ENCODE assay signal across 8 mouse cellular contexts in the genomic region with DNA sequence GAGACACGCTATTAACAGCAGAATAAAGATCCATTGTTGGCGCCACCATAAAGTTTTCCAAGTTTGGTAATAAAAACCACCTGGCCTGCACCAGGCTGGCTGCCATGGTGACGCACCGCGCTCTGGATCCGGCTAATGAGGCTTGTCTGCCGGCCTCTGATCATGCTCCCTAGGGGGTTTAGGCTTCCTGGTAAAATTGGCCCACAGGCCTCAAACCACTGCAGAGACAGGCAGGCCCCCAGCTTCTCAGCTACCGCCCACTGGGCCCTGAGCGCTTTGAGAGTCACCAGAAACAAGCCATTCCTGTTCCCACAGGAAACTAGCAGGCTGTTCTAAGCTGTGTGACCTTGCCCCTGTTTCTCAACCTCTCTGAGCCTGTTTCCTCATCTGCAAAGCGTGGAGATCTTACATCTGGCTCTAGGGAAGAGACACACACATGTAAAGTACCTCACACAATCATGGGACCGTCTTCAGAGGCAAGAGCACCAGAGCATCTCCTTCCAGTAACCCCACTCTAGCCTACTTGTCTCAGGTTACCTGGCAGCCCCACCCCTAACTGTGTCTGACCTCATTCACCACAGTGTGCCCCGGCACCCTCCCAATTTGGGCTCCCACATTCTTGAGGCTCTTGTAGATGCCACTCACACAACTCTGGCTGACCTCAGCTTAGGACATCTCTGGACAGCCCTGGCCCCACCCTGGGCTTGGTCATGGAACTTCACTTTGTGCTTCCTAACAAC.
DNase-seq lines count a peak whose midpoint lies in the region; ATAC-seq lines count a peak whose summit lies in the region.

No protein-coding gene starts in this region.

- peak; percentile 69 to 88 for DNase-seq in heart, adult 18-20 months
- DNase-seq in R1 (ENCODE audit: low read depth, low spot score): peak; percentile 68
- peak; percentile 65 for DNase-seq in gastrocnemius, postnatal 25 days
- peak; percentile 29 to 52 for DNase-seq in kidney, postnatal 25 days
- peak; percentile 10 for DNase-seq in yolk sac, embryonic 10.5 days (ENCODE audit: low spot score)
- no peak for DNase-seq in thymus, postnatal 36 days
- no peak for DNase-seq in ovary, postnatal 10 days (ENCODE audit: low spot score)

- H3K9ac ChIP-seq in heart, embryonic 11.5 days (ENCODE audit: low read depth, low read length): no peak overlapping the region

- H3K36me3 ChIP-seq in heart, embryonic 11.5 days (ENCODE audit: control insufficient read depth, insufficient read depth, low read length): no peaks in the 10 kb centered on the region

- no peak for ATAC-seq in heart, embryonic 11.5 days (replicated peaks; ENCODE audit: insufficient number of reproducible peaks, low FRiP score, low TSS enrichment)

- H3K4me3 ChIP-seq in heart, embryonic 11.5 days (ENCODE audit: low read depth, low read length): no peak overlapping the region

- WGBS in heart, embryonic 11.5 days (ENCODE audit: insufficient replicate concordance): 39% methylated on average over 12 of the region's 12 CpGs

- H3K27me3 ChIP-seq in heart, embryonic 11.5 days (ENCODE audit: control insufficient read depth, insufficient read depth, low read length): peaks cover 4% of the 10 kb centered on the region

- H3K4me2 ChIP-seq in heart, embryonic 11.5 days: no peak overlapping the region

- no peaks in the 10 kb centered on the region for H3K9me3 ChIP-seq in heart, embryonic 11.5 days (replicated peaks; ENCODE audit: control insufficient read depth, low read length)

- H3K4me1 ChIP-seq in heart, embryonic 11.5 days (ENCODE audit: control insufficient read depth, insufficient read depth, low read length): no peaks in the 10 kb centered on the region

- H3K27ac ChIP-seq in heart, embryonic 11.5 days (ENCODE audit: low read depth, low read length): no peak overlapping the region

Comparison
In these comparisons a context has a peak if more than half of its experiments do, and no peak if none do; other contexts are left out.
1. DNase-seq: peak in heart, adult 18-20 months (2 of 2), R1 (single experiment), gastrocnemius, postnatal 25 days (single experiment), kidney, postnatal 25 days (2 of 2) and yolk sac, embryonic 10.5 days (single experiment); none in thymus, postnatal 36 days (0 of 2) and ovary, postnatal 10 days (single experiment).